Mouse (Mus musculus) ES-Bruce4 (cell line): ENCODE measurements around the gene Slc24a3.

ENCODE experiments used
- CTCF ChIP-seq: IDR thresholded peaks from one replicate; pipeline ENCODE4 v1.8.1; 2011; ENCODE audit warnings: low read depth, low read length
- POLR2A ChIP-seq: IDR thresholded peaks from one replicate; pipeline ENCODE4 v1.8.1; 2011; ENCODE audit warnings: low read length; ENCODE audit not compliant: insufficient read depth

DNA sequence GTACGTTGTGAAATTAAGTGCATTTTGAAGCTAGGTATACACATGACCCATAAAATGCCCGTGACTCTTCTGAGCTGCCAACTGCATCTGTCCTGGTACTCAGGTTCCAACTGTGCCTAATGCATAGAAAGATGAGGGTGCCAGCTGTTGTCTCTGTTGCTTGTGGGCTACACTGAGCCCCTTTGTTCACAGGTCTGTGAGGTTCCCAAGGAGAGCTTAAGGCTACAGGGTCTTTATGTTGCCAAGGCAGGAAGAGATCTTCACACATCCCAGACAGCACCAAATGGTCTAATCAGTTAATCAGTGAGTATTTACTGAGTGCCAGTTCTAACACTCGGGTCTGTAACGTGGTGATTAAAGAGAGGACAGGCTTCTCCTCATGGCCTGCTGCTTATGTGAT lies 369.4 kb downstream of the Slc24a3 start:
- no peak for TF ChIP-seq CTCF
- no peak for TF ChIP-seq POLR2A
